Mouse (Mus musculus): ENCODE results near the gene Slc6a6. TPM values are rescaled to one million over a fixed set of nuclear protein-coding genes. Genes with fewer than 3 reads are reported as not detected.
A peak's percentile ranks its signal among the peaks of the same experiment; 100 is the strongest.

Gene Slc6a6
- polyA plus RNA-seq, 1 experiment from 2014 or later, result 47.7 TPM

- 72% methylated on average over 6 of the region's 6 CpGs for WGBS
- Histone ChIP-seq H3K4me2 (ENCODE audit: low read depth) (no peak overlapping the region), H3K9me3 (ENCODE audit: control insufficient read depth, low read length) (no peaks in the 10 kb centered on the region), H3K27me3 (ENCODE audit: control insufficient read depth, insufficient read depth, low read length) (no peaks in the 10 kb centered on the region), H3K27ac (ENCODE audit: low read depth, low read length) (peak overlapping the region; percentile 80), H3K9ac (ENCODE audit: low read length) (peak overlapping the region; percentile 14; the same call in 1 of the 2 replicates), H3K36me3 (ENCODE audit: control insufficient read depth, insufficient read depth, low read length) (no peaks in the 10 kb centered on the region; the same call in 1 of the 2 replicates), H3K4me1 (ENCODE audit: control insufficient read depth, insufficient read depth, low read length) (peaks cover 35% of the 10 kb centered on the region), H3K4me3 (ENCODE audit: low read depth, low read length) (no peak overlapping the region)
- DNase-seq (ENCODE audit: low spot score) (peak; percentile 20), ATAC-seq (ENCODE audit: insufficient read depth, low FRiP score, low TSS enrichment) (peak; percentile 39; the same call in 1 of the 2 replicates)
These were observed 35.3 kb downstream of the Slc6a6 start for GRCm38 (mm10) chr6:91719042-91719747.

GRCm38 (mm10) chr6:91719865-91720533 is 36.1 kb downstream of the Slc6a6 start:
- H3K27ac ChIP-seq (ENCODE audit: low read depth, low read length), result peak overlapping the region; percentile 80
- H3K36me3 ChIP-seq (ENCODE audit: control insufficient read depth, insufficient read depth, low read length), result peaks cover 7% of the 10 kb centered on the region; the same call in 1 of the 2 replicates
- peak; percentile 71 for ATAC-seq (ENCODE audit: insufficient read depth, low FRiP score, low TSS enrichment)
- 19% methylated on average over 9 of the region's 9 CpGs for WGBS
- H3K9ac ChIP-seq (ENCODE audit: low read length), result peak overlapping the region; percentile 22
- H3K4me1 ChIP-seq (ENCODE audit: control insufficient read depth, insufficient read depth, low read length), result peaks cover 35% of the 10 kb centered on the region
- H3K9me3 ChIP-seq (ENCODE audit: control insufficient read depth, low read length), result no peaks in the 10 kb centered on the region
- H3K4me3 ChIP-seq (ENCODE audit: low read depth, low read length), result no peak overlapping the region
- H3K4me2 ChIP-seq (ENCODE audit: low read depth), result no peak overlapping the region
- H3K27me3 ChIP-seq (ENCODE audit: control insufficient read depth, insufficient read depth, low read length), result no peaks in the 10 kb centered on the region
- peak; percentile 66 for DNase-seq (ENCODE audit: low spot score)

GRCm38 (mm10) chr6:91720588-91721214 is 36.8 kb downstream of the Slc6a6 start:
- H3K9me3 ChIP-seq (ENCODE audit: control insufficient read depth, low read length), result no peaks in the 10 kb centered on the region
- H3K36me3 ChIP-seq (ENCODE audit: control insufficient read depth, insufficient read depth, low read length), result peaks cover 7% of the 10 kb centered on the region; the same call in 1 of the 2 replicates
- peak overlapping the region; percentile 22; the same call in 1 of the 2 replicates for H3K9ac ChIP-seq (ENCODE audit: low read length)
- H3K4me3 ChIP-seq (ENCODE audit: low read depth, low read length), result no peak overlapping the region
- H3K4me2 ChIP-seq (ENCODE audit: low read depth), result no peak overlapping the region
- ATAC-seq (ENCODE audit: insufficient read depth, low FRiP score, low TSS enrichment) (peak; percentile 42), DNase-seq (ENCODE audit: low spot score) (peak; percentile 27)
- H3K27ac ChIP-seq (ENCODE audit: low read depth, low read length), result peak overlapping the region; percentile 80
- H3K4me1 ChIP-seq (ENCODE audit: control insufficient read depth, insufficient read depth, low read length), result peaks cover 35% of the 10 kb centered on the region
- no peaks in the 10 kb centered on the region for H3K27me3 ChIP-seq (ENCODE audit: control insufficient read depth, insufficient read depth, low read length)
- WGBS, result 44% methylated on average over 4 of the region's 4 CpGs

GRCm38 (mm10) chr6:91721215-91721701 is 37.4 kb downstream of the Slc6a6 start:
- Histone ChIP-seq H3K4me3 (ENCODE audit: low read depth, low read length) (no peak overlapping the region), H3K4me1 (ENCODE audit: control insufficient read depth, insufficient read depth, low read length) (peaks cover 35% of the 10 kb centered on the region), H3K4me2 (ENCODE audit: low read depth) (no peak overlapping the region), H3K9ac (ENCODE audit: low read length) (0 out of 2 replicates have a peak overlapping the region, but pooled peaks have one; percentile 26), H3K27me3 (ENCODE audit: control insufficient read depth, insufficient read depth, low read length) (no peaks in the 10 kb centered on the region), H3K9me3 (ENCODE audit: control insufficient read depth, low read length) (no peaks in the 10 kb centered on the region), H3K27ac (ENCODE audit: low read depth, low read length) (peak overlapping the region; percentile 46; the same call in 1 of the 2 replicates), H3K36me3 (ENCODE audit: control insufficient read depth, insufficient read depth, low read length) (peaks cover 10% of the 10 kb centered on the region)
- no peak for ATAC-seq (ENCODE audit: insufficient read depth, low FRiP score, low TSS enrichment)
- no peak for DNase-seq (ENCODE audit: low spot score)
- 34% methylated on average over 12 of the region's 12 CpGs for WGBS

- DNase-seq (ENCODE audit: low spot score), result no peak
- H3K27ac ChIP-seq (ENCODE audit: low read depth, low read length), result no peak overlapping the region
- H3K4me2 ChIP-seq (ENCODE audit: low read depth), result no peak overlapping the region
- no peaks in the 10 kb centered on the region for H3K9me3 ChIP-seq (ENCODE audit: control insufficient read depth, low read length)
- no peak for ATAC-seq (ENCODE audit: insufficient read depth, low FRiP score, low TSS enrichment)
- H3K36me3 ChIP-seq (ENCODE audit: control insufficient read depth, insufficient read depth, low read length), result peaks cover 10% of the 10 kb centered on the region
- no peaks in the 10 kb centered on the region for H3K27me3 ChIP-seq (ENCODE audit: control insufficient read depth, insufficient read depth, low read length)
- 94% methylated on average over 1 of the region's 1 CpGs for WGBS
- peaks cover 23% of the 10 kb centered on the region for H3K4me1 ChIP-seq (ENCODE audit: control insufficient read depth, insufficient read depth, low read length)
- no peak overlapping the region for H3K4me3 ChIP-seq (ENCODE audit: low read depth, low read length)
- no peak overlapping the region for H3K9ac ChIP-seq (ENCODE audit: low read length)
These were observed 43.5 kb downstream of the Slc6a6 start for GRCm38 (mm10) chr6:91727361-91727760.

- no peaks in the 10 kb centered on the region for H3K9me3 ChIP-seq (ENCODE audit: control insufficient read depth, low read length)
- peak overlapping the region; percentile 79 for H3K27ac ChIP-seq (ENCODE audit: low read depth, low read length)
- ATAC-seq (ENCODE audit: insufficient read depth, low FRiP score, low TSS enrichment) (no peak), DNase-seq (ENCODE audit: low spot score) (no peak)
- no peak overlapping the region for H3K9ac ChIP-seq (ENCODE audit: low read length)
- no peak overlapping the region for H3K4me2 ChIP-seq (ENCODE audit: low read depth)
- WGBS, result 44% methylated on average over 6 of the region's 6 CpGs
- H3K4me1 ChIP-seq (ENCODE audit: control insufficient read depth, insufficient read depth, low read length), result peaks cover 23% of the 10 kb centered on the region
- H3K36me3 ChIP-seq (ENCODE audit: control insufficient read depth, insufficient read depth, low read length), result peaks cover 10% of the 10 kb centered on the region
- H3K27me3 ChIP-seq (ENCODE audit: control insufficient read depth, insufficient read depth, low read length), result no peaks in the 10 kb centered on the region
- no peak overlapping the region for H3K4me3 ChIP-seq (ENCODE audit: low read depth, low read length)
These were observed 45.2 kb downstream of the Slc6a6 start for GRCm38 (mm10) chr6:91728939-91729619.

GRCm38 (mm10) chr6:91729677-91730127 is 45.8 kb downstream of the Slc6a6 start:
- Histone ChIP-seq H3K4me1 (ENCODE audit: control insufficient read depth, insufficient read depth, low read length) (peaks cover 23% of the 10 kb centered on the region), H3K4me3 (ENCODE audit: low read depth, low read length) (no peak overlapping the region), H3K9ac (ENCODE audit: low read length) (peak overlapping the region; percentile 29), H3K36me3 (ENCODE audit: control insufficient read depth, insufficient read depth, low read length) (peaks cover 5% of the 10 kb centered on the region), H3K27me3 (ENCODE audit: control insufficient read depth, insufficient read depth, low read length) (no peaks in the 10 kb centered on the region), H3K9me3 (ENCODE audit: control insufficient read depth, low read length) (no peaks in the 10 kb centered on the region), H3K27ac (ENCODE audit: low read depth, low read length) (peak overlapping the region; percentile 79), H3K4me2 (ENCODE audit: low read depth) (0 out of 2 replicates have a peak overlapping the region, but pooled peaks have one; percentile 5)
- ATAC-seq (ENCODE audit: insufficient read depth, low FRiP score, low TSS enrichment) (peak; percentile 53; the same call in 1 of the 2 replicates), DNase-seq (ENCODE audit: low spot score) (peak; percentile 64)
- 6% methylated on average over 12 of the region's 12 CpGs for WGBS

- 92% methylated on average over 11 of the region's 11 CpGs for WGBS
- no peak for ATAC-seq (ENCODE audit: insufficient read depth, low FRiP score, low TSS enrichment)
These were observed 48.3 kb downstream of the Slc6a6 start for GRCm38 (mm10) chr6:91732138-91732537.

More at GRCm38 (mm10) chr6:91732138-91732537, 48.3 kb downstream of the Slc6a6 start:
- H3K4me1 ChIP-seq (ENCODE audit: control insufficient read depth, insufficient read depth, low read length), result peaks cover 23% of the 10 kb centered on the region
- no peak overlapping the region for H3K4me3 ChIP-seq (ENCODE audit: low read depth, low read length)
- H3K4me2 ChIP-seq (ENCODE audit: low read depth), result no peak overlapping the region
- no peak overlapping the region for H3K27ac ChIP-seq (ENCODE audit: low read depth, low read length)
- no peaks in the 10 kb centered on the region for H3K27me3 ChIP-seq (ENCODE audit: control insufficient read depth, insufficient read depth, low read length)
- DNase-seq (ENCODE audit: low spot score), result no peak
- H3K9me3 ChIP-seq (ENCODE audit: control insufficient read depth, low read length), result no peaks in the 10 kb centered on the region
- no peak overlapping the region for H3K9ac ChIP-seq (ENCODE audit: low read length)
- H3K36me3 ChIP-seq (ENCODE audit: control insufficient read depth, insufficient read depth, low read length), result peaks cover 4% of the 10 kb centered on the region

All from neural tube, embryonic 11.5 days (tissue).